Mouse (Mus musculus) embryonic fibroblast, embryonic 13.5 days (primary cell): ENCODE measurements around the gene Cdkl2.

Source experiments
- CTCF ChIP-seq: IDR thresholded peaks from 2 replicates; pipeline ENCODE4 v1.5.1; 2011; ENCODE audit warnings: mild to moderate bottlenecking, control low read depth, low read length, moderate library complexity, borderline replicate concordance; ENCODE audit not compliant: insufficient read depth
- POLR2A ChIP-seq: IDR thresholded peaks from 2 replicates; pipeline ENCODE4 v1.6.1; 2011; ENCODE audit warnings: low read depth, mild to moderate bottlenecking, control low read depth, low read length, moderate library complexity

DNA sequence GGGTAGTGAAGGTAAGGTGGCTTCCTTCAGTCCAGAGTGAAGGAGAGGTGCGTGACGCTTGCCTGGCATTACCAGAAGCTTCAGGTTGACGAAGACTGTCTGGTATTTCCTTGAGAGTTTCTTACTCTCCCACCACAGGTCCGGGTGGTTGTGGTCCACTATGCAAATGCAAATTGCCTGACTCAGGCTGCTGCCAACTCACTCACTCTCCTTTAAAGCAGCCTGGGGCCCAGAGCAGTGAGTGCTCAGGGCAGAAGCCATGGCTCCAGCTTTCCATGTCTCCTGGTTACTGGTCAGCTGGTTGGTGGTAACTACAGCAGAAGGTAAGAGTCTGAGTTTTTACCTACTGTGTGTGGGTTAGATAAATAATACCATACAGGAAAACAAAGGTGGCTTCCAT lies 56.4 kb downstream of the Cdkl2 start, which contains the start of gene Odaph:
- no peak for TF ChIP-seq POLR2A
- no peak for TF ChIP-seq CTCF
